Mouse (Mus musculus): ENCODE results near the gene Cngb1.

DNA sequence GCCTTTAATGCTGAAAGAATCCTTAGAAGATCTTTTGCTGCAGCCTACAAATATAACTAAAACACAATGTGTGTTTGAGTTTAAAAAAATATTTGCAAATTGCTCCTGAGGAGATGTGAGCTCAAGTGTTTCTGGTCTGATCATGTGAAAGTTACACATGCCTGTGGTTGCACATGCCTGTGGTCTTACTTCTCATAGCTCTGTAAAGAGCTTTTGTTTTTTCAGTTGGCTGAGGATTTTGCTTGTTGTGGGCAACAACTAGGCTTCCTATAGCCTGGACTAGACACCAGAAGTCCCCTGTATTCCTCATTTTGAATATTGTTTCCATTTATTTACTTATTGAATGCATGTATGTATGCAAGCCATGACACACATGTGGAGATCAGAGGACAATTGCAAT, 30.0 kb upstream of the Cngb1 start:
- TF ChIP-seq TAL1 (IDR thresholded peaks at IDR 0.05; ENCODE audit: low read length), result no peak
- no peak for TF ChIP-seq GATA1 (IDR thresholded peaks at IDR 0.05; ENCODE audit: low read length)

Data from erythroblast, embryonic 14.5 days (primary cell).